Mouse (Mus musculus): ENCODE results near the gene Olfr1375. TPM values are rescaled to one million over a fixed set of nuclear protein-coding genes. Genes with fewer than 3 reads are reported as not detected.
A peak's percentile ranks its signal among the peaks of the same experiment; 100 is the strongest.
"Not testable (repeated sequence)": the region's sequence is repeated elsewhere in the genome, so short reads cannot be mapped to it uniquely, and the experiment has no call there.

The Olfr1375 gene
- total and polyA plus RNA-seq, 2 experiments = not detected

DNA sequence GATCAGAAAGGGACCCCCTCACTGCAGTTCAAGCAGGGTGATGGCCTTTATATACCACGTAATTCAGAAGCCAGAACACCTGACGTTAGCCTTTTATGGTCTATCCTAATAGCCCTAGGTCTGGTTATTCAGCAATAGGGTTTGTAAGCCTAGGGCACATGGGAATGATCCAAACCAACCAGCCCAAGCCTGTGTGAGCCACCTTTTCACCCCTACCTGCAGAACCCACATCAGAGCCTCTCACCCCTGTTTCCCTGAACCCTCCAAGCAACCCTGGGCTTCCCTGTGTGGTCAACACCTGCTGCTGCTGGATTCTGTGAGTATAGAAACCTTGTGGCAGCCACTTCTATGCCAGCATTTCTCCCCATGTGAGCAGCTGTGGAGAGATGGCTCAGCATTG lies 17.7 kb upstream of the Olfr1375 start:
- DNase-seq (ENCODE audit: extremely low read depth, low read depth, low spot score) = no peak

DNA sequence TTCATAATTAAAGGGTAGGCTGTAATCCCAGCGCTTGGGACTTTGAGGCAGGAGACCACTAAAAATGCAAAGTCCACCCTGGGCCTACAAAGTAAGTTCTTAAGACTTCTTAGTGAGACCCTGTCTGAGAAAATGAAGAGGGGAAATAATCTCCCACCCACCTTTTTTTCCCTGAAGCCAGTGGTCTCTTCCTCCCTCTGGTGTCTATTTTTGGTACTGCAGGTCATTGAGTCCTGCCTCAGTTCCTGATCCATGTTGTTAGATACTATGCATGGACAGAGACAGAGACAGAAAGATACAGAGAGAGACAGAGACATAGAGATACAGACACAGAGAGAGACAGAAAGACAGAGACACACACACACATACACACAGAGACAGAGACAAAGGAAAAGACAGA lies 15.1 kb upstream of the Olfr1375 start:
- 37% methylated on average over 1 of the region's 1 CpGs for WGBS
- Histone ChIP-seq H3K27me3 (ENCODE audit: control insufficient read depth, insufficient read depth, low read length) (no peaks in the 10 kb centered on the region), H3K4me3 (ENCODE audit: insufficient read depth, low read depth, low read length) (no peak overlapping the region), H3K9ac (ENCODE audit: low read depth, low read length) (no peak overlapping the region), H3K79me2 (ENCODE audit: control insufficient read depth, insufficient read depth, low read length) (no peaks in the 10 kb centered on the region), H3K36me3 (ENCODE audit: control insufficient read depth, insufficient read depth, low read length) (no peaks in the 10 kb centered on the region), H3K4me1 (ENCODE audit: control insufficient read depth, insufficient read depth, low read length) (no peaks in the 10 kb centered on the region), H3K27ac (replicated peaks; ENCODE audit: insufficient read depth, low read depth, low read length) (no peak overlapping the region)
- TF ChIP-seq CTCF (IDR thresholded peaks at IDR 0.05; ENCODE audit: low read depth, low read length) (peak; percentile 35), POLR2A (IDR thresholded peaks at IDR 0.05; ENCODE audit: extremely low read depth, insufficient read depth, low read length) (no peak)
- DNase-seq (ENCODE audit: extremely low read depth, low read depth, low spot score) = peak; percentile 6

More for the DNA sequence above, 17.7 kb upstream of the Olfr1375 start:
- H3K4me3 ChIP-seq (ENCODE audit: insufficient read depth, low read depth, low read length) = no peak overlapping the region
- H3K27me3 ChIP-seq (ENCODE audit: control insufficient read depth, insufficient read depth, low read length) = no peaks in the 10 kb centered on the region
- no peaks in the 10 kb centered on the region for H3K4me1 ChIP-seq (ENCODE audit: control insufficient read depth, insufficient read depth, low read length)
- no peaks in the 10 kb centered on the region for H3K79me2 ChIP-seq (ENCODE audit: control insufficient read depth, insufficient read depth, low read length)
- WGBS = 75% methylated on average over 2 of the region's 2 CpGs
- no peaks in the 10 kb centered on the region for H3K36me3 ChIP-seq (ENCODE audit: control insufficient read depth, insufficient read depth, low read length)
- H3K27ac ChIP-seq (replicated peaks; ENCODE audit: insufficient read depth, low read depth, low read length) = no peak overlapping the region
- TF ChIP-seq CTCF (IDR thresholded peaks at IDR 0.05; ENCODE audit: low read depth, low read length) (no peak), POLR2A (IDR thresholded peaks at IDR 0.05; ENCODE audit: extremely low read depth, insufficient read depth, low read length) (no peak)
- no peak overlapping the region for H3K9ac ChIP-seq (ENCODE audit: low read depth, low read length)

DNA sequence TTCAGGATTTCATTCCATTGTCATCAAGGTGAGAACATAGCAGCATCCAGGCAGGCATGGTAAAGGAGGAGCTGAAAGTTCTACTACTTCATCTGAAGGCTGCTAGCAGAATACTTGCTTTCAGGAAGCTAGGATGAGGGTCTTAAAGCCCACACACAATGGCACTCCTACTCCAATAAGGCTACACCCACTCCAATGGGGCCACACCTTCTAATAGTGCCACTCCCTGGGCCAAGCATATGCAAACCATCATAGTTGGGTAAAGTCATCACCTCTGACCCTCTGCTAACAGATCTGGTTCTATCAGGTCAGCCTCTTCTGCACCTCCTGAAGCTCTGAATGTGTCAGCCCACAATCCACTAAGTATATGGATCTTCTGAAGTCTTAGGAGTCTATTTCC lies 13.8 kb upstream of the Olfr1375 start:
- not testable (repeated sequence) for H3K36me3 ChIP-seq (ENCODE audit: control insufficient read depth, insufficient read depth, low read length); H3K9ac ChIP-seq (ENCODE audit: low read depth, low read length); H3K4me3 ChIP-seq (ENCODE audit: insufficient read depth, low read depth, low read length); H3K27me3 ChIP-seq (ENCODE audit: control insufficient read depth, insufficient read depth, low read length); H3K79me2 ChIP-seq (ENCODE audit: control insufficient read depth, insufficient read depth, low read length); H3K4me1 ChIP-seq (ENCODE audit: control insufficient read depth, insufficient read depth, low read length); H3K27ac ChIP-seq (replicated peaks; ENCODE audit: insufficient read depth, low read depth, low read length); DNase-seq (ENCODE audit: extremely low read depth, low read depth, low spot score)

DNA sequence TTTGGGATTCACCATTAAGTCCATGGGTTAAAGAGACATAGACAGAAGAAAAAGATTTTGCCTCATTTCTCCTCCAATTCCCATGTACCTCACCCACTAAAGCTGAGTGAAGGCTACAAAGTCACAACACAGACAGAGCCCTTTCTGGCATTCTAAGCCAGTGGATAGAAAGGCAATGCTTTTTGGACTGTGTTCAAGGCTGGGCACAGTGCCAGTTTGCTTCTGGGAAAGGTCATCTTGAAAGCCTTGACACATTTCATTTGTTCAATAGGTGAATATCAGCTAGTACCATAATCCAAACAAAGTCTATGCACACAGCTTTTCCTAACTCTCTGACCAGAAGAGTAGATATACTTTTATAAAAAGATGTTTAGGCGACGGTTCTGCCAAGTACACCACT lies 12.0 kb upstream of the Olfr1375 start:
- WGBS = 58% methylated on average over 2 of the region's 2 CpGs

DNA sequence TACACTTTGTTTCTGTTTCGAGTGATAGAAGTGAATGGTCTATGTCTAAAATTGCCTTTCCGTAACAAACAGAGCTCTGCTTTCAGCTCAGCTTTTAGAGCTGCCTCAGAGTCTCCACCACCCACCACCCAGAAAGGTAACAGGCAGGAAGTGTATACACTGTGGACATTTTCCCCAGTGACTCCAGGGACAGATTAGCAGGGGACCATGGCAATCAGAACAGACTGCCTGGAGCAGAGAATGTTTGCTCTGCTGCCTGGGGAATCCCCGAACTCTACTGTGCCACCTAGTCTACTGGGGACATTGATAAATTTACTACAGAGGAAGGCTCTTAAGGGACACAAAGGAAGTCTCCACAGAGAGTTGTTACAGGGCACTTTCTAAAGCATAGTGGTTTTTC lies 3.1 kb upstream of the Olfr1375 start:
- not testable (repeated sequence) for H3K79me2 ChIP-seq (ENCODE audit: control insufficient read depth, insufficient read depth, low read length); H3K27me3 ChIP-seq (ENCODE audit: control insufficient read depth, insufficient read depth, low read length); H3K27ac ChIP-seq (replicated peaks; ENCODE audit: insufficient read depth, low read depth, low read length); H3K36me3 ChIP-seq (ENCODE audit: control insufficient read depth, insufficient read depth, low read length); DNase-seq (ENCODE audit: extremely low read depth, low read depth, low spot score); H3K9ac ChIP-seq (ENCODE audit: low read depth, low read length); H3K4me1 ChIP-seq (ENCODE audit: control insufficient read depth, insufficient read depth, low read length); H3K4me3 ChIP-seq (ENCODE audit: insufficient read depth, low read depth, low read length)
- 48% methylated on average over 3 of the region's 3 CpGs for WGBS

More for the DNA sequence above, 12.0 kb upstream of the Olfr1375 start:
- H3K36me3 ChIP-seq (ENCODE audit: control insufficient read depth, insufficient read depth, low read length) = no peaks in the 10 kb centered on the region
- DNase-seq (ENCODE audit: extremely low read depth, low read depth, low spot score) = peak; percentile 47
- TF ChIP-seq CTCF (IDR thresholded peaks at IDR 0.05; ENCODE audit: low read depth, low read length) = no peak
- TF ChIP-seq POLR2A (IDR thresholded peaks at IDR 0.05; ENCODE audit: extremely low read depth, insufficient read depth, low read length) = no peak
- no peak overlapping the region for H3K27ac ChIP-seq (replicated peaks; ENCODE audit: insufficient read depth, low read depth, low read length)
- no peaks in the 10 kb centered on the region for H3K27me3 ChIP-seq (ENCODE audit: control insufficient read depth, insufficient read depth, low read length)
- H3K4me1 ChIP-seq (ENCODE audit: control insufficient read depth, insufficient read depth, low read length) = no peaks in the 10 kb centered on the region
- no peak overlapping the region for H3K4me3 ChIP-seq (ENCODE audit: insufficient read depth, low read depth, low read length)
- H3K9ac ChIP-seq (ENCODE audit: low read depth, low read length) = no peak overlapping the region
- no peaks in the 10 kb centered on the region for H3K79me2 ChIP-seq (ENCODE audit: control insufficient read depth, insufficient read depth, low read length)

DNA sequence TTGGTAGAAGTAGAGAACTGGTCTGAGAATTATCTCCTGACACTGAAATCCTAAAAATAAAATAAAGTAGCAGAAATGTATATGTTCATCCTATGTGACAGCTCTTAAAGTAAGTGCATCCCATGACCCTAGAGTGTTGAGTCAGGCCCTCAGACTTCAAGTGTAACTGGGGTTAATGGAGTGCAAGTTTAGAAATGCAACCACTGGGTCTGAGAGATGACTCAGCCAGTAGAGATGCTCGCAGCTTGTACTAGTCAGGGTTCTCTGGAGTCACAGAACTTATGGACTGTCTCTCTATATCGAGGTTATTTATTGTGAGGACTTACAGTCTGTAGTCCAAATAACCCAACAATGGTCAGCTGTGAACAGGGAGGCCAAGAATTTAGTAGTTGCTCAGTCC lies 3.8 kb downstream of the Olfr1375 start:
- Histone ChIP-seq H3K4me1 (ENCODE audit: control insufficient read depth, insufficient read depth, low read length) (no peaks in the 10 kb centered on the region), H3K27me3 (ENCODE audit: control insufficient read depth, insufficient read depth, low read length) (no peaks in the 10 kb centered on the region), H3K9ac (ENCODE audit: low read depth, low read length) (no peak overlapping the region), H3K27ac (replicated peaks; ENCODE audit: insufficient read depth, low read depth, low read length) (no peak overlapping the region), H3K36me3 (ENCODE audit: control insufficient read depth, insufficient read depth, low read length) (no peaks in the 10 kb centered on the region), H3K79me2 (ENCODE audit: control insufficient read depth, insufficient read depth, low read length) (no peaks in the 10 kb centered on the region), H3K4me3 (ENCODE audit: insufficient read depth, low read depth, low read length) (no peak overlapping the region)
- DNase-seq (ENCODE audit: extremely low read depth, low read depth, low spot score) = no peak
- WGBS = 59% methylated on average over 2 of the region's 2 CpGs
- TF ChIP-seq CTCF (IDR thresholded peaks at IDR 0.05; ENCODE audit: low read depth, low read length) = no peak
- no peak for TF ChIP-seq POLR2A (IDR thresholded peaks at IDR 0.05; ENCODE audit: extremely low read depth, insufficient read depth, low read length)

All from liver, adult 2 months (tissue).